Mouse (Mus musculus): ENCODE data around the gene Olfr655.

Olfr655 gene

GRCm38 (mm10) chr7:104601679-104602078, at the start of gene Olfr655:
Gene Olfr655 (minus strand): TSS chr7:104601779.
- no peak for ATAC-seq (ENCODE audit: low TSS enrichment)

DNA sequence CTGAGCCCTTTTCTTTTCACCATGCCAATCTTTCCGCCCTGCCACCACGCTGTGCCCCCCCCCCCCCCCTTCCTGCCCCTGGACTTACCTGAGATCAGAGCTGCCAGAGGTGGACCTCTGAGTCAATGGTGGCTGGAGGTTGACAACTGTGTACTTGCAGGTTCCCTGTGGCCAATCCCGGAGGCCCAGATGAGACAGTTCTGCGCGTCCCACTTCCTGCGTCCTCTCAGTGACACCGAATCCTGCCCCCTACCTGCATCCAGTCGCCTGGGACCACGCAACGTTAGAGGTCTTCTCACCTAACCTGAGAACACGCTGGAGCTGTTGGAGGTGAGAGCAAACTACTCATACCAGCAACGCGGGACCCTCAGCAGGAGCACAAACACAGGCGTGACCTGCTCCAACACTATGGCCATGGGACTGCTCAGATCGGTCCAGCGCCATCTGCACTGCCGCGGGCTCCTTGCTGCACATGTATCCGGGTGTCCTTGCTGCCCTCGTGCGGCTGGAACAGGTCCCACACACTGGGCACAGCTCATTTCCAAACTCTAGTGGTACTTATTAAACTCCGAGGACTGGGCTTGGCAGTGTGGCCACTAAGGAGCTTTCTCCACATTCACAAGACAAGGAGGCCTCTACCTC, 45.4 kb upstream of the Olfr655 start, which contains the start of gene Olfr658:
TSS of gene Olfr658 (minus strand) at position 465 of the 642 bp plus-strand sequence.
- ATAC-seq (ENCODE audit: low TSS enrichment) = peak; percentile 72; the same call in 1 of the 2 replicates

GRCm38 (mm10) chr7:104624494-104624893, 22.9 kb upstream of the Olfr655 start, which contains the start of gene Olfr657:
Gene Olfr657 (plus strand): TSS chr7:104624794.
- no peak for ATAC-seq (ENCODE audit: low TSS enrichment)

DNA sequence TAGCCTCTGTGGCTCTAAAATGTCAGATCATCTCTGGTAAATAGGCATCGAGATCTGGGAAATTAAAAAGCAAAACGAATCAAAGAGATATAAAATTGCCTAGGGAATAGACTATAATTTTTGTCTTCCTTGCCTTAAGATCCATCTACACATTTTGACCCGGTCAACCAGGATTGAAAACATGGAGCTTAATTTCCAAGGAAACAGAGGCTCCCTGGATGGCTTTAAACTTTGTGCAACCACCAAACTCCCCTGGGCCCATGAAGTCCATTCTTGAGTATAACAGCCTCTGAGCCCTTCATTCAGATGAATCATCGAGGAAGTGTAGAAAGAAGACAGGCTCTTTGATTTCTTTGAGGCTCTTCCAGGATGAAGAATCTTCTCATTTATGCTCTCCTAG, 12.1 kb upstream of the Olfr655 start, which contains the start of gene Olfr656:
TSS of gene Olfr656 (plus strand) at position 301 of the 400 bp plus-strand sequence.
- ATAC-seq (ENCODE audit: low TSS enrichment) = no peak

DNA sequence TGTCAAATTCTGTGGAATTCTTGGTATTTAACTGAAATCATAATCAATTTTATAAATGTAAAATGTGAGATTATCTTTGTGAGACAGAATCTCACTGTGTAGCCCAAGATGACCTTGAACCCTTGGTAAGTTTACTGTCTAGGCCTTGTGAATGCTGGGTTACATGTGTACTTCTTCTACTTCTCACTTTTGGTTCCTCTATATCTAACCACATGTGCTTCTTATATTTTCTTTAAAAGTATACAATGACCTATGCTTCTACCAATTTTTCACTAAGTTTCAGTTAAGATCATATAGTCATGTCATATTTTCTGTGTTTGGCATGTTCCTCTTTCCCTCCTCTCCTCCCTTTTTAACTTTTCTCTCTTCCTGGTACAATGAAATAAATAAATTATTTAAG, 3.1 kb upstream of the Olfr655 start:
- ATAC-seq (ENCODE audit: low TSS enrichment) = no peak

GRCm38 (mm10) chr7:104603173-104603572, 1.6 kb upstream of the Olfr655 start:
- no peak for ATAC-seq (ENCODE audit: low TSS enrichment)

DNA sequence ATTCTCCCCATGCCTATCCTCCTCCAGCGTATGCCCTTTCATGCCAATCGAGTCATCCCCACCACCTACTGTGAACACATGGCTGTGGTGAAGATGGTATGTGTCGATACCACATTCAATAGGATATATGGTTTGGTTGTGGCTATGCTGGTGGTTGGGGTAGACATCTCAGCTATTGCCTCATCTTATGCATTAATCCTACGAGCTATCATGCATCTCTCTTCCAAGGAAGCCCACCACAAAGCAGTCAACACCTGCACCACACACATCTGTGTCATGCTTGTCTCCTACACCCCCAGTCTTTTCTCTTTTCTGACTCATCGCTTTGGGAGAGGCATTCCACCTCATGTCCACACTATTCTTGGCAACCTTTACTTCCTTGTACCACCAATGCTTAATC, 13.3 kb downstream of the Olfr655 start:
- no peak for ATAC-seq (ENCODE audit: low TSS enrichment)

GRCm38 (mm10) chr7:104586725-104587124, 14.9 kb downstream of the Olfr655 start, which contains the start of gene Olfr654:
Gene Olfr654 (plus strand): TSS chr7:104587025.
- no peak for ATAC-seq (ENCODE audit: low TSS enrichment)

DNA sequence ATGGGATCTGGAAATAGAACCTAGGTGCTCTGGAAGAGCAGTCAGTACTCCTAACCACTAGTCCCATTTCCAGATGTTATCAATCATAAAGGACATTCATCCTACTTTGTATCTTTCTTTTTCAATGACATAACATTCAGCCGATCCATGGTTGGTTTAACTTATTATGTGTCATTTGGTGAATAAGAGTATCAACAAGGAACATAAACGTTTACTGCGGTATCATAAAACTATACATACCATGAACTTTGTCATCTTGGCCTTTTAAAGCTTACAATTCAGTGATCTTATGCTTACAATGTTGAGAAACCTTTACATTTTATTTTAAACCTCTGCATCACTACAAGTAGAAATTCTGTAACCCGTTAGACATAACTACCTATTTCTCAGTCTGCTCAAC, 20.1 kb downstream of the Olfr655 start:
- no peak for ATAC-seq (ENCODE audit: low TSS enrichment)

GRCm38 (mm10) chr7:104580846-104581245, 20.7 kb downstream of the Olfr655 start:
- ATAC-seq (ENCODE audit: low TSS enrichment) = no peak

DNA sequence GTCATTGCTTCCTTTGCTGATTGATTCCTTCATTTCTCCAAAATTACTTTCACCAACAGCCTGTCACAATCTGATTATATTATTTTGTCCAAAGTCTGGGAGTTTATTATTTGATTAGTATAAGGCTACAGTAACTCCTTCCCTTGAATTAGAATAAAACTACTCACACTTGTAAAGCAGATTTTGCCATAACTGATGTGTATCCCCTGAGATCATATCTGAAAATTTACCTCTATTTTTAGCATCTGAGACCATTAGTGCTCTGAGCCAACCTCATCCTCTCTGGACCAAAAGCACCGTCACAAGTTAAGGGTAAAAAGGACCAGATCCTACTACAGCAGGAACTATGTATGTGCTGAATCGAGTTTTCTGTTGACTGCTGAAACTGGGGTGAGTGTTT, 24.6 kb downstream of the Olfr655 start, which contains the start of gene Olfr653:
TSS of gene Olfr653 (plus strand) at position 301 of the 400 bp plus-strand sequence.
- no peak for ATAC-seq (ENCODE audit: low TSS enrichment)

- ATAC-seq (ENCODE audit: low TSS enrichment) = no peak
These were observed 41.0 kb downstream of the Olfr655 start, which contains the start of gene Olfr652 for GRCm38 (mm10) chr7:104560601-104561000. Gene Olfr652 (plus strand): TSS chr7:104560901.

GRCm38 (mm10) chr7:104552700-104553099, 48.9 kb downstream of the Olfr655 start:
- no peak for ATAC-seq (ENCODE audit: low TSS enrichment)

DNA sequence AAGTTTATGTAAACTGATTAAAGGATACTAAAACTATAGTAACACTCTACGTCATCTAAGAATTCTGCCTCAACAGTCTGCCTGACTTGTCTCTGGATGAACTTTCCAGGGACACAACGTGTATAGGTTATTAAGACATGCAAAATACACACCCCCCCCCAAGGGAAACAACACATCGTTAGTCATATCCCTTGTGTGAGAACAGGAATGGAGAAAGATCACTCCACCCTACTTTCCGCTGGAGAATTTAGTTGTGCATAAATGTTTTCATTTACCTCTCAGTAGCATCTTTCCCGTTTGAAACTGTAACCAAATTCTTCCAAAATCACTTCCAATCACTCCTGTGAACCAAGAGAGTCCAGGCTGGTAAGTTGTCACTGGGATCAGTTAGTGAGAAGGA, 51.7 kb downstream of the Olfr655 start, which contains the start of gene Olfr651:
TSS of gene Olfr651 (plus strand) at position 301 of the 400 bp plus-strand sequence.
- ATAC-seq (ENCODE audit: low TSS enrichment) = no peak
